Mouse (Mus musculus): Measurements from ENCODE around the gene Lypd6b. TPM values are rescaled to one million over a fixed set of nuclear protein-coding genes. Genes with fewer than 3 reads are reported as not detected.

Lypd6b gene
- polyA plus RNA-seq, 1 experiment from 2014 or later, result 1.9 TPM

GRCm38 (mm10) chr2:49984780-49985179, 197.3 kb downstream of the Lypd6b start:
- WGBS, result 68% methylated on average over 3 of the region's 3 CpGs
- no peaks in the 10 kb centered on the region for H3K27me3 ChIP-seq (ENCODE audit: control insufficient read depth, insufficient read depth, low read length)
- H3K4me2 ChIP-seq (ENCODE audit: low read depth, low read length), result no peak overlapping the region
- no peak overlapping the region for H3K4me3 ChIP-seq (ENCODE audit: low read length)
- no peaks in the 10 kb centered on the region; the same call in 1 of the 2 replicates for H3K4me1 ChIP-seq (ENCODE audit: control insufficient read depth, insufficient read depth, low read length)
- H3K27ac ChIP-seq (ENCODE audit: low read length), result no peak overlapping the region
- no peaks in the 10 kb centered on the region for H3K36me3 ChIP-seq (ENCODE audit: control insufficient read depth, insufficient read depth)
- H3K9me3 ChIP-seq (replicated peaks; ENCODE audit: control insufficient read depth, low read length), result no peaks in the 10 kb centered on the region
- no peak for ATAC-seq (replicated peaks; ENCODE audit: extremely low read depth, insufficient read depth, low FRiP score)
- no peak overlapping the region for H3K9ac ChIP-seq (ENCODE audit: low read length)

GRCm38 (mm10) chr2:49995841-49996240, 208.4 kb downstream of the Lypd6b start:
- no peak overlapping the region for H3K27ac ChIP-seq (ENCODE audit: low read length)
- 53% methylated on average over 4 of the region's 4 CpGs for WGBS

GRCm38 (mm10) chr2:49997216-49997615, 209.7 kb downstream of the Lypd6b start:
- H3K9me3 ChIP-seq (replicated peaks; ENCODE audit: control insufficient read depth, low read length), result no peaks in the 10 kb centered on the region
- H3K27ac ChIP-seq (ENCODE audit: low read length), result no peak overlapping the region
- no peaks in the 10 kb centered on the region for H3K36me3 ChIP-seq (ENCODE audit: control insufficient read depth, insufficient read depth)
- H3K4me1 ChIP-seq (ENCODE audit: control insufficient read depth, insufficient read depth, low read length), result no peaks in the 10 kb centered on the region
- H3K4me3 ChIP-seq (ENCODE audit: low read length), result no peak overlapping the region
- no peak overlapping the region for H3K9ac ChIP-seq (ENCODE audit: low read length)
- no peaks in the 10 kb centered on the region for H3K27me3 ChIP-seq (ENCODE audit: control insufficient read depth, insufficient read depth, low read length)
- no peak for ATAC-seq (replicated peaks; ENCODE audit: extremely low read depth, insufficient read depth, low FRiP score)
- 71% methylated on average over 1 of the region's 1 CpGs for WGBS
- no peak overlapping the region for H3K4me2 ChIP-seq (ENCODE audit: low read depth, low read length)

More at GRCm38 (mm10) chr2:49995841-49996240, 208.4 kb downstream of the Lypd6b start:
- no peaks in the 10 kb centered on the region for H3K36me3 ChIP-seq (ENCODE audit: control insufficient read depth, insufficient read depth)
- ATAC-seq (replicated peaks; ENCODE audit: extremely low read depth, insufficient read depth, low FRiP score), result no peak
- no peak overlapping the region for H3K4me3 ChIP-seq (ENCODE audit: low read length)
- no peak overlapping the region for H3K9ac ChIP-seq (ENCODE audit: low read length)
- H3K4me1 ChIP-seq (ENCODE audit: control insufficient read depth, insufficient read depth, low read length), result no peaks in the 10 kb centered on the region
- H3K27me3 ChIP-seq (ENCODE audit: control insufficient read depth, insufficient read depth, low read length), result no peaks in the 10 kb centered on the region
- H3K9me3 ChIP-seq (replicated peaks; ENCODE audit: control insufficient read depth, low read length), result no peaks in the 10 kb centered on the region
- H3K4me2 ChIP-seq (ENCODE audit: low read depth, low read length), result no peak overlapping the region

Other genes starting within 250 kb of the Lypd6b start
- gene Kif5c, start 168.4 kb upstream of the Lypd6b start, polyA plus RNA-seq (2015; fragmentation: Nextera tagmentation; extraction: Ambion mirVana), result 0.80 and 0.86 TPM in 2 replicates